Mouse (Mus musculus): ENCODE results near the gene Gars.

Gars gene

DNA sequence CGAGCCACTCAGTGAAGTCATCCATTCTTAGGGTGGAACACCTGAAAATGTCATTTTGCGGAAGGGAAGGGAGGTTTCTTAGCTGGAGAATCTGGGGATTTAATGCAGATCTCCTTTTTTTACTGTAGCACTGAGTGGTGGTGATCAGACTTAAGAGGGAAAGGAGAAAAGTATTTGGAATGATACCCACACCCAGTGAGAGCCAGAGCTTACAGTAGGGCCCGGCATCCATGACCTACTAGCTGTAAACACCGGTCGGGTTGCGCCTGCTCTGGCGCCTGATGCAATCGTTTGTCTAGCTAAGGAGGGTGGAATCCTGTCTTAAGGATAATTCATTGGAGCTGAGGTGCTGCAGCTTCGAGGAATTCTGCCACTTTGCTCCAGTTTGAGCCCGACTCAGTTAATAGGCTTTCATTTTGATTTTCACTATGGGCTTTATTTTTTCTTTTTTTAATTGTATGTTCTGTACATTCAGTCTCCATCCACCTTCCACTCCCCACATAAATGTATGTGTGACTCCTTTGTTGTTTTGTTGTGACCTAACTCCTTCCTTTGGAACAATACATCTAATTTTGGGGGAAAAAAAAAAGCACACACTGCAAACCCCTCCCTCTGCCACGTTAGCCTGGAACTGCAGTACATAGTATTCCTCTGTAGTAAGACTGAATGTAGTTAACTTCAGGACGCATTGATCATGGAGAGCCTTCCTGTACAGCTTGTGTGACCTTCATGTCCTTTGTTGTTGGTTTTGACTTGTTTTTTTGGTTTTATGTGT lies 1.1 kb downstream of the Gars start:
- DNase-seq (ENCODE audit: low read depth, low spot score): no peak

- DNase-seq (ENCODE audit: low read depth, low spot score): no peak
Measured at GRCm38 (mm10) chr6:55039446-55039783, 1.6 kb downstream of the Gars start.

DNA sequence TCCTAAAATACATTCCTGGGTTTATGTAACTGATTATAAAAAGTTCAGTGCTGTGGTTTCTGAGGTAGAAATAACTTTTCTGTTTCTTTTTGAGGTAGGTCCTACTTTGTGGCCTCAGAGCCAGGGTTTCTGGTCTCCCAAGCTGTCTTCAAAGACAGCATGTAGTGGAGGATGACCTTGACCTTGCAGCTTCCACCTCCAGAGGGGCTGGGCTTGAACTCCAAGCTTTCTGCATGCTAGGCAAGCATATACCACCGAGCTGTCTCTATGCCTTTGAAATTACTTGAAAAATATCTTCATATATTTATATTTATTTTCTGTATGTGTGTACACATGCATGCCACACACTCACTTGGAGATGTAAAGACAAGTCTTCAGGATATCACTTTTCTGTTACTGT lies 2.2 kb downstream of the Gars start:
- DNase-seq (ENCODE audit: low read depth, low spot score): no peak

- DNase-seq (ENCODE audit: low read depth, low spot score): no peak
Measured at GRCm38 (mm10) chr6:55043206-55043605, 5.4 kb downstream of the Gars start.

DNA sequence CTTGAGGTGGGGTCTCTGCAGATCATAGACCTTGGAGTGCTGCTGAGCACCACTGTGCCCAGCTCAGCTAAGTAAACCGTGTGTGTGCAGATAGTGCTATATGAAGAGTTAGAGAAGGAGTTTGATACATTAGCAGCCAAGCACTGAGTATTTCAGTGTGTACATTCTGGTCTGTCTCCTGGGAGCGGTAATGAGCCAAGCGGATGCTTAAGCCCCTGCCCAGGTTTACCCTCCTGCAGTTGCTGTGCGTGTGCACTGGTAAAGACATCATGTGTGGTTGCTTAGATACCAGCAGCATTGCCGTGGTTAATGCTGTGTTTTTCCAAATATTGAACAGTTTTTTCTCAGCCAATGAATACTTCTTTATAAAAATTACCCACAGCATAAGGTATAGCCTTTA lies 6.7 kb downstream of the Gars start:
- no peak for DNase-seq (ENCODE audit: low read depth, low spot score)

DNA sequence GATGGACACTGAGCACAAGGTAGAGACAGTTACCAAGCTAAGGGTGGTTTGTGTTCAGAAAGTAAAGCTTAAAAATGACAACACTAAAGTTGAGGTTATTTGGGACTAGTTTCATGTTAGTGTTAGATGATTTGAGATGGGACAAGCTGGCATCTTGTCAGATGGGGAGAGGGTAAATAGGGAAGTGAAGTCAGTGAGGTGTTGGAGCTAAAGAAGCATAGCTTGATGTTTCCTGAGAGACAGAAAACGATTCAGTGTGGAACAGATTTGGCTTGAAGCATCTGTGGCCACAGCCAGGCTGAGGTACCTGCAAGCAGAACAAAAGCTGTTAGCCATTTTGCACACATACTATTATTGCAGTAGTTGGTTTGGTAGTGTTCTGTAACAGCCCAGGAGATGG lies 7.5 kb downstream of the Gars start:
- DNase-seq (ENCODE audit: low read depth, low spot score): no peak

- DNase-seq (ENCODE audit: low read depth, low spot score): no peak
Measured at GRCm38 (mm10) chr6:55049186-55049585, 11.4 kb downstream of the Gars start.

- DNase-seq (ENCODE audit: low read depth, low spot score): no peak
Measured at GRCm38 (mm10) chr6:55054491-55054890, 16.7 kb downstream of the Gars start.

DNA sequence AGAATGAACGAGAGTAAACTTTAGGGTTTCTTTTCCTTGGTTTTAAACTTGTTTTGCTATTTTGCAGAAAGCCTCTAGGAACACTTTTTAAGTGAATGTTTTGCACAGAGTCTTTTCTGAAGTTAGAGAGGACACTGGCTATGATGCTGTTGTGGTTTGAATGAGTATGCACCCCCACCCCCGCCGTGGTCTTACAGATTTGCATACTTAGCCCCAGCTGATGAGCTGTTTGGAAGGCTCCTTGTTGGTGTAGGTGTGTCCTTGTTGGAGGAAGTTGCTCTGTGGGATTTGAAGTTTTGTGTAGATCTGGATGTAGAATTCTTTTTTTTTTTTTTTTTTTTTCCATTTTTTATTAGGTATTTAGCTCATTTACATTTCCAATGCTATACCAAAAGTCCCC lies 19.6 kb downstream of the Gars start:
- no peak for DNase-seq (ENCODE audit: low read depth, low spot score)

DNA sequence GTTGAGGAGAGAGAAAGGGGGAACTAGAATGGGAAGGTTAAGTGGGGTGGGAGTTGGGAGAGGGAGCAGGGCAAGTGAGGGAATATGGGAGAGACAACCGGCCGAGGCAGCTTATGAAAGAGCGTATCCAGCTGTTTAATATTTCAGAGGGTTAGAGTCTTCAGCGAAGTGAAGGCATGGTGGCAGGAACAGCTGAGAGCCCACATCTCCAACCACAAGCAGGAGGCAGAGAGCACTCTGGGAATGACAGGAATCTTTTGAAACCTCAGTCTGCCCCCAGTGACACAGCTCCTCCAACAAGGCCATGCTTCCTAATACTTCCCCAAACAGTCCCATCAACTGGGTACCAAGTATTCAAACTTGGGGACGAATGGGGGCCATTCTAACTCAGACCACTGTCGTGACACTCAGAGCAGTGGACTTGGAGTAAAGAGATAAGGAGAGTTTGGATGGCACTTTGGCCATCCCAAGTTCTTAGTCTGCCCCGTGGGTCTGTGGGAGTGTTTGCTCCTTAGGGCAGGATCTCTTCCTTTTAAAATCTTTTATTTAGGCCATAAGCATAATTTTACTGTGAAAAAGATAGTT lies 22.5 kb downstream of the Gars start:
- no peak for DNase-seq (ENCODE audit: low read depth, low spot score)

GRCm38 (mm10) chr6:55061328-55061727 lies 23.5 kb downstream of the Gars start:
- DNase-seq (ENCODE audit: low read depth, low spot score): no peak

DNA sequence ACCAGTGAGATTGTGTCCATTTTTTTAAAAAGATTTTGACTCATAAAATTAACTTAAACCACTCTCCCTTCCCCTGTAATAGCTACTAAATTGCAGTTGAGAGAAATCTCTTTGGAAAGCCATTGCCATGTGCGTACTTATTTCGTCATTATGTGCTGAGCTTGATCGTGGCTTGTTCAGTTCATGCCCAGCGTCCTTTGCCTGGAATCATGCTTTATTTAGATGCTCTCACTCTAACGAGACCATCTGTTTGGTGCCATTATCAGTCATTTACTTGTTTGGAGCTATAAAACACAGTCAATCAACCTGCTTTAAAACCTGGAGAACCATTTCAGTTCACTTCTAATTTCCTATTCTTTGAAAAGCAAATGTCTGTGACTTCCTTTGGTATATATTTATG lies 24.4 kb downstream of the Gars start:
- DNase-seq (ENCODE audit: low read depth, low spot score): no peak

DNA sequence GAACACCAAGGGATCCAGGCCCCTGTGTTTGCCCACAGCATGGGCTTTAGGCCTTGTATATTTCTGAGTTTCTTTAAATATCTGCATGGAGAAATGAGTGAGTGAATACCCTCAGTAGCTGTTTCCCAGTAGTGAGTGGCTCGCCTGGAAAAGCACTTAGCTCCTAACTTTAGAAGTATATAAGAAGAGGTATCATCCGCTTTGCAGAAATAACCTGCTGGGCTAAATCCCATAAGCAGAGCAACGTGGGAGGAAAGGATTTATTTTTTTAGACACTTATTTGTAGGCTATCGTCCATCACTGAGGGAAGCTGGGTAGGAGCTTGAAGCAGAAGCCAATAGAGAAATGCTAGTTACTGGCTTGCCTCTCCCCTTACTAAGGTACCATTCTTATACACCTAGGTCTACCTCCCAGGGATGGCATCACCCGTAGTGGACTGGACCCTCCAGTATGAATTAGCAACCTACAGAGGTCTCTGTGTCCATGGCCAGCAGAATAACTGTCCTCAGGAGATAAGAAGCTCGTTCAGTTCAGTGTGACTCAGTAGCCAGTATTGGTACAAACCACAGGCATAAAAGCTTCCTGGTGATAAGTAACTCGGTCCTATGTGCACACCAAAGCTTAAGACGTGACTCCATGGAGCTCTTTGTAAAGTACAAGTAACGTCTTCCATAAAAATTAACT lies 26.1 kb downstream of the Gars start:
- DNase-seq (ENCODE audit: low read depth, low spot score): no peak

DNA sequence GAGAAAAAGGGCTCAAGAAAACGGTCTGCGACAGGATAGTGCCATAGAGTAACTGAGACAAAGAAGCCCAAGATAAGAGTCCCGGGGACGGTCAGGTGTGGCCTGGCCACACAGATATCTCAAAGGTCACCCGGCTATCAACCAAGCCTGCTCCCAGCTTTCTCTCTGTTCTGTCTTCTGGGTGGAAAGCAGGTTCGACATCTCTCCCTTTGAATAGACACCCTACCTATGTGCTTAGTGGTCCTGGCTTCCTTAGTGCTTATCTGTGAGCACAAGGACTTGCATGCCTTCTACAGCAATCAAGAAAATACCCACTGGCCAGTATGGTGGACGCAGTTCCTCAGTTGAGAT lies 26.6 kb downstream of the Gars start:
- DNase-seq (ENCODE audit: low read depth, low spot score): no peak

GRCm38 (mm10) chr6:55065903-55066302 lies 28.1 kb downstream of the Gars start:
- DNase-seq (ENCODE audit: low read depth, low spot score): no peak

- no peak for DNase-seq (ENCODE audit: low read depth, low spot score)
Measured at GRCm38 (mm10) chr6:55076561-55077255, 38.9 kb downstream of the Gars start.

DNA sequence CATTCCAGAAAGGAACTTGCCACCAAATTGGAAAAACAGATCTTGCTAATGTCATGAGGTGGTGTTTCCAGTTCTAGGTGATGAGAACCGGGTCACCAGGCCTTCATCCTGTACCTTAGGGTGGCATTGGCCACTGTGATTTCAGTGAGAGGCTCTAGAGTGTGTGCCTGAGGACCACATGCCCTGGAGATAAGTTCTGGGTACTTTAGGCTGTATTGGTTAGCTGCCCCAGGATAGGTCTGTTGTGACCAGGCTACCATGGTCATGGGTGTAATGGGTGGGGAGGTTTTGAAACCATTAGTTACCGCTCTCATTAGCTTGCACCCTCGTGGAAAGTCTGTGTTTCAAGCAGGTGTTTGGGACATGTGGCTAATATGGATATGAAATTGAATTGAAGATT lies 43.6 kb downstream of the Gars start:
- DNase-seq (ENCODE audit: low read depth, low spot score): no peak

DNA sequence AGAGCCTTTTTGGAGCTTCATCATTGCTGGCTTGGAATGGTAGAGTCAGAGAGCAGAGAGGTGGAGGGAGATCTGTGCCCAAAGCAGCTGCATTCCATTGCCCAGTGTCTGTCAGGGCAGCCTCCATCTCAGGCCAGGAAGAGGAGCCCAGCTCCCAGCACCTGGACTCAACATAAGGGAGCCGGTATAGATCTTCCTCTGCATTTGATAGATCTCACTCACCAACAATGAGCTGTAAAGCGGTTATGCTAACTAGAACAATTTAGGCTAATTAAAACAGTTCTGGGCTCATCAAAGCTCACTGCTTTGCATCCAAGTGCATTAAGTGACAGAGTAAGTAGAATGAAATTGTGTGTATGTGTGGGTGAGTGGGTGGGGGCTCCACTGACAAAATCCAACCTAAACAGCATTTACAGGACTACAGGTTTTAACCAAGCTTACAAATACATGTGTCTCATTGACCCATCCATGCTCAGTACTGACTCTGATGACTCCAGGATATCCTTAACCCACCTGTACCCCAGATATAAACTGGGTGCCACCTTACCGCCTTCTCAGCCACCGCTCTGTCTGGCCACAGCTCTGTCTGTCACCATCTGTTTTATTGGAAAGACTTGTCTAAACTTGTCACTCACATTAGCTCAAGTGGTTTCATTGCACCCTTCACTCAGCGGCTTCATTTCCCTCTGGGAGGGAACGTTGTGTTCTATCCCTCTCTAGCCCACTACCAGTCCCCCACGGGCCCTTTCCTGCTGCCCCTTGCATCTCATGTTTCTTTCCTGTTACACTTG lies 44.6 kb downstream of the Gars start:
- DNase-seq (ENCODE audit: low read depth, low spot score): no peak

GRCm38 (mm10) chr6:55087355-55087754 lies 49.5 kb downstream of the Gars start:
- DNase-seq (ENCODE audit: low read depth, low spot score): no peak

- DNase-seq (ENCODE audit: low read depth, low spot score): peak; percentile 22
Measured at GRCm38 (mm10) chr6:55090639-55091038, 52.8 kb downstream of the Gars start.

DNA sequence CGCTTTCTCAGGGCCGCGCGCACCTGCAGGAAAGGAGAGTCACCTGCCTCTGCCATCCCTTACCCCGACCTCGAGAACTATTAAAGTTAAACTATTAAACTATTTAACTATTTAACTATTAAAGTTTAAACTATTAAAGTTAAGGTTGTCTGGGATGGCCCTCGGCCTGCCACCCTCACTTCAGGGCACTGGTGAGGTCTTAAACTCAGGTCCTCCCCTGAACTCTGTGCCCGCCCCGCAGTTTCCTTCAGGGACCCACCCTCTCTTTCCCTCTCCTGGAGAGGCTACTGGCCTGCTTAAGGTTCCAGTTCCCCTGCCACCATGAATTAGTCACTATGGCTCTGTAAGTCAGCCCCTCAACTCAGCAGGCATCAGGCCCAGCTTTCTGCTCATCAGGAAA lies 53.6 kb downstream of the Gars start:
- no peak for DNase-seq (ENCODE audit: low read depth, low spot score)

Data from WW6 (cell line).